Comparison of ENCODE assay signal across 21 mouse cellular contexts in genomic region chr4:4549893-4550292, GRCm38 (mm10).
"Had no signal": no experiment of that assay in that cellular context is flagged by ENCODE, and none has a peak within 500 bp of the region (broad histone marks: within the 10 kb centered on the region; RNA-seq: fewer than 3 reads in every experiment).

No protein-coding gene starts in this region.

- H3K4me1 ChIP-seq: lung, embryonic 15.5 days; midbrain, embryonic 10.5 days; midbrain, embryonic 12.5 days; neural tube, embryonic 13.5 days; neural tube, embryonic 15.5 days had no signal

- H3K9me3 ChIP-seq: lung, embryonic 15.5 days; midbrain, embryonic 10.5 days; midbrain, embryonic 12.5 days; neural tube, embryonic 13.5 days; neural tube, embryonic 15.5 days had no signal

- DNase-seq: liver, postnatal 0 days; lung, adult 2 months; lung, postnatal 14 days; lung, postnatal 4 days; midbrain, embryonic 14.5 days; retina, postnatal 1 day; right cerebral cortex, adult 18-20 months; right cerebral cortex, postnatal 25 days; right cerebral cortex, postnatal 4 days; spleen, adult 18-20 months; thymus, adult 18-20 months; thymus, postnatal 14 days; thymus, postnatal 36 days had no signal

- ATAC-seq: liver, postnatal 0 days; lung, postnatal 0 days; midbrain, embryonic 16.5 days had no signal

- H3K4me2 ChIP-seq: lung, embryonic 15.5 days; midbrain, embryonic 12.5 days; neural tube, embryonic 13.5 days; neural tube, embryonic 15.5 days had no signal

- H3K27me3 ChIP-seq: lung, embryonic 15.5 days; midbrain, embryonic 12.5 days; neural tube, embryonic 13.5 days; neural tube, embryonic 15.5 days had no signal

- H3K27ac ChIP-seq: lung, embryonic 15.5 days; midbrain, embryonic 10.5 days; midbrain, embryonic 12.5 days; neural tube, embryonic 13.5 days; neural tube, embryonic 15.5 days had no signal

- H3K36me3 ChIP-seq: lung, embryonic 15.5 days; midbrain, embryonic 10.5 days; midbrain, embryonic 12.5 days; neural tube, embryonic 13.5 days; neural tube, embryonic 15.5 days had no signal

- H3K9ac ChIP-seq: liver, postnatal 0 days; lung, embryonic 15.5 days; midbrain, embryonic 12.5 days; neural tube, embryonic 13.5 days; neural tube, embryonic 15.5 days had no signal

- H3K4me3 ChIP-seq: lung, embryonic 15.5 days; midbrain, embryonic 10.5 days; midbrain, embryonic 12.5 days; myocyte; neural tube, embryonic 13.5 days; neural tube, embryonic 15.5 days had no signal
